Mouse (Mus musculus): Measurements from ENCODE around the gene Kirrel.

GRCm38 (mm10) chr3:87174769-87175437 is 356 bp upstream of the Kirrel start:
- TF ChIP-seq GATA1 (IDR thresholded peaks at IDR 0.05; ENCODE audit: borderline replicate concordance, low read length) (no peak), FLI1 (IDR thresholded peaks at IDR 0.05; ENCODE audit: low read length) (no peak)

Data from megakaryocyte, embryonic 14.5 days (primary cell).